Mouse (Mus musculus) liver, embryonic 11.5 days (tissue): ENCODE results near the gene Pecam1. TPM values are rescaled to one million over a fixed set of nuclear protein-coding genes. Genes with fewer than 3 reads are reported as not detected.
A peak's percentile ranks its signal among the peaks of the same experiment; 100 is the strongest.

Experiments used
- ATAC-seq: fragments of 200-750 bp; cut with Nextera tagmentation; replicated peaks from 2 replicates; pipeline ENCODE4 v1.8.0; 2017; ENCODE audit warnings: moderate number of reproducible peaks, mild to moderate bottlenecking, moderate TSS enrichment, moderate library complexity; ENCODE audit not compliant: low FRiP score
- DNase-seq: peaks from one replicate; pipeline ENCODE4 v3.0.0-alpha.2; 2017; ENCODE audit warnings: low spot score
- H3K27ac ChIP-seq: fragments of 300-500 bp; sonication (generic); 2 replicates; pipeline ENCODE4 v1.5.1; 2014; ENCODE audit warnings: mild to moderate bottlenecking, low read depth, low read length, control low read depth
- H3K27me3 ChIP-seq: fragments of 300-500 bp; sonication (generic); replicated peaks from 2 replicates; pipeline ENCODE4 v1.6.1; 2014; ENCODE audit warnings: low read length, mixed read lengths; ENCODE audit not compliant: control insufficient read depth, insufficient read depth
- H3K36me3 ChIP-seq: fragments of 300-500 bp; sonication (generic); 2 replicates; pipeline ENCODE4 v1.6.1; 2014; ENCODE audit warnings: mild to moderate bottlenecking, low read length, moderate library complexity, mixed read lengths; ENCODE audit not compliant: control insufficient read depth, insufficient read depth
- H3K4me1 ChIP-seq: fragments of 300-500 bp; sonication (generic); replicated peaks from 2 replicates; pipeline ENCODE4 v1.6.1; 2014; ENCODE audit warnings: low read length, mixed read lengths; ENCODE audit not compliant: control insufficient read depth, insufficient read depth
- H3K4me2 ChIP-seq: fragments of 300-500 bp; sonication (generic); 2 replicates; pipeline ENCODE4 v1.6.1; 2014; ENCODE audit warnings: mild to moderate bottlenecking, control low read depth, moderate library complexity
- H3K4me3 ChIP-seq: fragments of 300-500 bp; sonication (generic); 2 replicates; pipeline ENCODE4 v1.5.1; 2014; ENCODE audit warnings: low read depth, low read length, control low read depth
- H3K9ac ChIP-seq: fragments of 300-500 bp; sonication (generic); 2 replicates; pipeline ENCODE4 v1.6.1; 2014; ENCODE audit warnings: low read depth, low read length, control low read depth
- H3K9me3 ChIP-seq: fragments of 300-500 bp; sonication (generic); 2 replicates; pipeline ENCODE4 v1.6.1; 2016; ENCODE audit warnings: low read length, inconsistent platforms, mixed read lengths; ENCODE audit not compliant: control insufficient read depth
- WGBS: fragments of 180-500 bp; shearing (Covaris S2); extraction: QIAGEN DNeasy Blood & Tissue Kit; methylation state at CpG from one replicate; pipeline ENCODE4 v1.1.7; 2014; 5-methylcytosine and 5-hydroxymethylcytosine counted together
- polyA plus RNA-seq: library from polyadenylated mRNA; unstranded; fragments of >200 nt; fragmentation: Nextera tagmentation; extraction: Ambion mirVana; gene quantifications from 2 replicates; pipeline ENCODE4 v1.2.1, GENCODE M21; 2014

Gene Pecam1
- polyA plus RNA-seq, 1 experiment from 2014 or later = 18.0 TPM

DNA sequence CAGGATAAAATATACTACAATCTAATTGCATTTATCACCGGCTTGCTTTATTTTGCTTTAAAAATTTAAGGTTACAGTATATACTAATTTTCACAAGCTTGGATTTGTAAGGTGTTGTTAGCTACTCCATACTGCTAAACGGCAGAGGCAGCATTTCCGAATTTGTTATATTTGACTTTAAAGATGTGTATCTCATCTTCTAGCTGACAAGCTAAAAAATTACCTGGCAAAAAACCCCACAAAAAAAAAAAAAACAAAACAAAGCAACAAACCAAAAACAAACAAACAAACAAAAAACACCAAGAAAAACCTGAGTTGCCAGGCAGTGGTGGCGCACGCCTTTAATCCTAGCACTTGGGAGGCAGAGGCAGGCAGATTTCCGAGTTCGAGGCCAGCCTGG is 27.7 kb upstream of the Pecam1 start:
- H3K4me2 ChIP-seq = peak overlapping the region; percentile 78
- 78% methylated on average over 7 of the region's 7 CpGs for WGBS
- H3K4me3 ChIP-seq = peak overlapping the region; percentile 87
- no peak for ATAC-seq
- H3K9ac ChIP-seq = no peak overlapping the region
- no peaks in the 10 kb centered on the region for H3K9me3 ChIP-seq
- peaks cover 13% of the 10 kb centered on the region for H3K4me1 ChIP-seq
- H3K27ac ChIP-seq = no peak overlapping the region
- H3K27me3 ChIP-seq = no peaks in the 10 kb centered on the region
- no peak for DNase-seq
- H3K36me3 ChIP-seq = peaks cover 37% of the 10 kb centered on the region

DNA sequence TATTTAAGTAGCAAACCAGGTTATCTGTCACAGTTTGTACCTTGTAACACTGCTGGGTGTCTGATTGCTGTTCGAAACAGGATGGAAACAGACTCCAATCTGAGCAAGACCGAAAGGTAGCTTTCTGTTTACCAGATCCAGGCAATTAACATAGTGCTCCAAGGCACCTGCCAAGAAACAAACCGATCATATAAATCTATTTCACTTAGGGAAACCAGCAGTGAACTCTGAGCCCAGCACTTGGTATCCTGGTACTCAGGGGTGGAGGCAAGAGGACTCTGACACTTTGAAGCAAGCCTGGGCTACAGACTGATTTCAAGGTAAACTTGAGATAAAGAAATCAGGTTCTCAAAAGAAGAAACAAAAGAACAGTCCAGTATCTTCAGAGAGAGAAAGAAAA is 27.0 kb upstream of the Pecam1 start:
- peaks cover 31% of the 10 kb centered on the region for H3K36me3 ChIP-seq
- H3K27ac ChIP-seq = no peak overlapping the region
- no peak overlapping the region for H3K9ac ChIP-seq
- 85% methylated on average over 3 of the region's 3 CpGs for WGBS
- H3K4me2 ChIP-seq = peak overlapping the region; percentile 78
- ATAC-seq = no peak
- no peaks in the 10 kb centered on the region for H3K9me3 ChIP-seq
- no peaks in the 10 kb centered on the region for H3K27me3 ChIP-seq
- no peak overlapping the region for H3K4me3 ChIP-seq
- peaks cover 13% of the 10 kb centered on the region for H3K4me1 ChIP-seq
- no peak for DNase-seq

DNA sequence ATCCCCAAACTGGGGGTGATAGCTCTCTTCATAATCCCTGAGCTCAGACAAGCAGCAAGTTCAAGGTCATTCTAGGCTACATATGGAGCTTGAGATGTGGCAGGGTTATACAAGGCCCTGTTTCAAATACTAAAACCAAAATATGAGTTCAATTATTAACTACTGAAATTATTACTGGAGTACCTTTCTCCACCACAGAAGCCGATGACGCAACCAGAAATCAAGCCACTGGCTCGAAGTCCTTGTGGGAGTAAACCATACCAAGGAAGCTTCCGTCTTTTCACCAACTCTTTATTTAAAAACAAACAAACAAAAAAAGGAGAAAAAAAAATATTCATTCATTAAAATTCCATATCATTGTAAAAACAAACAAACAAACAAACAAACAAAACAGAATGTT is 26.5 kb upstream of the Pecam1 start:
- WGBS = 82% methylated on average over 4 of the region's 4 CpGs
- no peak overlapping the region for H3K4me3 ChIP-seq

GRCm38 (mm10) chr11:106773061-106773460 is 22.6 kb upstream of the Pecam1 start:
- H3K9me3 ChIP-seq = no peaks in the 10 kb centered on the region
- DNase-seq (no peak), ATAC-seq (no peak)
- peaks cover 47% of the 10 kb centered on the region for H3K36me3 ChIP-seq
- no peak overlapping the region for H3K27ac ChIP-seq
- WGBS = 93% methylated on average over 9 of the region's 9 CpGs
- no peaks in the 10 kb centered on the region for H3K27me3 ChIP-seq
- no peak overlapping the region for H3K9ac ChIP-seq
- peaks cover 6% of the 10 kb centered on the region; the same call in 1 of the 2 replicates for H3K4me1 ChIP-seq
- H3K4me3 ChIP-seq = no peak overlapping the region
- H3K4me2 ChIP-seq = no peak overlapping the region

More for the DNA sequence above, 26.5 kb upstream of the Pecam1 start:
- no peak overlapping the region for H3K4me2 ChIP-seq
- no peak for ATAC-seq
- no peak for DNase-seq
- peaks cover 13% of the 10 kb centered on the region for H3K4me1 ChIP-seq
- peaks cover 31% of the 10 kb centered on the region for H3K36me3 ChIP-seq
- no peaks in the 10 kb centered on the region for H3K27me3 ChIP-seq
- no peaks in the 10 kb centered on the region for H3K9me3 ChIP-seq
- no peak overlapping the region for H3K9ac ChIP-seq
- H3K27ac ChIP-seq = no peak overlapping the region

GRCm38 (mm10) chr11:106770195-106770974 is 20.0 kb upstream of the Pecam1 start:
- H3K4me1 ChIP-seq = no peaks in the 10 kb centered on the region
- no peak overlapping the region for H3K9ac ChIP-seq
- ATAC-seq = peak; percentile 49; the same call in 1 of the 2 replicates
- peaks cover 47% of the 10 kb centered on the region for H3K36me3 ChIP-seq
- H3K4me3 ChIP-seq = no peak overlapping the region
- H3K4me2 ChIP-seq = no peak overlapping the region
- H3K9me3 ChIP-seq = no peaks in the 10 kb centered on the region
- H3K27me3 ChIP-seq = no peaks in the 10 kb centered on the region
- 84% methylated on average over 9 of the region's 9 CpGs for WGBS
- no peak for DNase-seq
- no peak overlapping the region for H3K27ac ChIP-seq

- WGBS = 91% methylated on average over 4 of the region's 4 CpGs
- peaks cover 35% of the 10 kb centered on the region for H3K36me3 ChIP-seq
These were observed 17.1 kb upstream of the Pecam1 start for GRCm38 (mm10) chr11:106767516-106767915.

DNA sequence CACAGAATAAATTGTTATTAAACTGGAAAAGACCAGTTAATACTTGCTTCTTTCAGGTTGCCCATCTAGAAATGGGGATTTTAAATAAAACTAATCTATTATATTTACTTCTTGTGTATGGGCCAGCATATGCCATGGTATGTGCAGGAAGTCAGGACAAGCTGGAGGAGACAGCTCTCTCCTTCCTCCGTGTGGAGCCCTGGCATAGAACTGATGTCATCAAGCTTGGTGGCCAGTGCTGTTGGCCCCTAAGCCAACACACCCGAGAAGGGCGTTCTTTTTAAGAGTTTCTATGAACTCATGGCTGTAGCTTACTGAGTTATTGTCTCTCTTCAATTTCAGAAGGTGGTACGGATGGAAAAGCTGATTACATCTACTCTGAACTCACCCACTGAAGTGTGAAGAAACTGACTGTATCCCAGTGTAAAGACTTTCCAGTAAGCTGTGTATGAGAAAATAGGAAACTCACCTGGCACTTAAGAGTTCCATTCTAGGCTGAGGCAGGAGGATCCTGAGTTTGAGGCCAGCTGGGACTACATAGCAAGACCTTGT is 16.3 kb upstream of the Pecam1 start:
- Histone ChIP-seq H3K4me3 (no peak overlapping the region), H3K36me3 (peaks cover 30% of the 10 kb centered on the region), H3K27ac (no peak overlapping the region), H3K9me3 (no peaks in the 10 kb centered on the region), H3K9ac (no peak overlapping the region), H3K4me1 (peaks cover 15% of the 10 kb centered on the region), H3K4me2 (no peak overlapping the region), H3K27me3 (no peaks in the 10 kb centered on the region)
- DNase-seq (no peak), ATAC-seq (no peak)
- WGBS = 88% methylated on average over 4 of the region's 4 CpGs

More at GRCm38 (mm10) chr11:106767516-106767915, 17.1 kb upstream of the Pecam1 start:
- Histone ChIP-seq H3K9ac (no peak overlapping the region), H3K4me2 (no peak overlapping the region), H3K4me1 (peaks cover 7% of the 10 kb centered on the region), H3K9me3 (no peaks in the 10 kb centered on the region), H3K27ac (no peak overlapping the region), H3K27me3 (no peaks in the 10 kb centered on the region), H3K4me3 (no peak overlapping the region)
- no peak for DNase-seq
- ATAC-seq = no peak

- WGBS = 53% methylated on average over 9 of the region's 9 CpGs
- H3K36me3 ChIP-seq = peaks cover 4% of the 10 kb centered on the region
- no peak overlapping the region for H3K9ac ChIP-seq
- H3K4me1 ChIP-seq = peaks cover 17% of the 10 kb centered on the region
- no peaks in the 10 kb centered on the region for H3K27me3 ChIP-seq
- H3K4me2 ChIP-seq = peak overlapping the region; percentile 12; the same call in 1 of the 2 replicates
- H3K27ac ChIP-seq = peak overlapping the region; percentile 35
- DNase-seq (no peak), ATAC-seq (no peak)
- H3K9me3 ChIP-seq = no peaks in the 10 kb centered on the region
- H3K4me3 ChIP-seq = no peak overlapping the region
These were observed 12.4 kb upstream of the Pecam1 start for GRCm38 (mm10) chr11:106762800-106763185.
